Mouse (Mus musculus): Measurements from ENCODE around the gene Ttll1.
"Not testable (repeated sequence)": the region's sequence is repeated elsewhere in the genome, so short reads cannot be mapped to it uniquely, and the experiment has no call there.

Ttll1 gene

GRCm38 (mm10) chr15:83523638-83524332, 13.1 kb upstream of the Ttll1 start:
- DNase-seq (ENCODE audit: low read depth) = no peak

DNA sequence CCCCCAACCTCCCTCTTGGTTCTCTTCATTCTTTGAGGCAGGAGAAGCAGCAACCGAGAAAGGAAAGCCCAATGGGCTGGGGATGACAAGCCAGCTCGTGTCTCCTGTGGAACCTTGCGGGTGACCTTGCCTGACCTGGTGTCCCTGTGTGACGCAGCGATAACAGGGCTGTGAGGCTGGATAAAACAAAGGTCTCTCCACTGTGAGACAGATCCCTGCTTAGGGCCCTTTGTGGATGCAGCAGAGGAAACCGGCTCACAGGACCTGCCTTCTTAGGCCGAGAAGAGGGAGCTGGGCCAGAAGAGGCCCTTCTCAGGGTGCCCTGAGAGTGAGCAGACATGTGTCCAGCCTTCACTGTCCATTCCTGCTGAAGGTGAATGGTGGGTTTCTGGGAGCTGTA, 12.5 kb upstream of the Ttll1 start:
- no peak for DNase-seq (ENCODE audit: low read depth)

GRCm38 (mm10) chr15:83520861-83521382, 10.2 kb upstream of the Ttll1 start:
- DNase-seq (ENCODE audit: low read depth) = no peak

DNA sequence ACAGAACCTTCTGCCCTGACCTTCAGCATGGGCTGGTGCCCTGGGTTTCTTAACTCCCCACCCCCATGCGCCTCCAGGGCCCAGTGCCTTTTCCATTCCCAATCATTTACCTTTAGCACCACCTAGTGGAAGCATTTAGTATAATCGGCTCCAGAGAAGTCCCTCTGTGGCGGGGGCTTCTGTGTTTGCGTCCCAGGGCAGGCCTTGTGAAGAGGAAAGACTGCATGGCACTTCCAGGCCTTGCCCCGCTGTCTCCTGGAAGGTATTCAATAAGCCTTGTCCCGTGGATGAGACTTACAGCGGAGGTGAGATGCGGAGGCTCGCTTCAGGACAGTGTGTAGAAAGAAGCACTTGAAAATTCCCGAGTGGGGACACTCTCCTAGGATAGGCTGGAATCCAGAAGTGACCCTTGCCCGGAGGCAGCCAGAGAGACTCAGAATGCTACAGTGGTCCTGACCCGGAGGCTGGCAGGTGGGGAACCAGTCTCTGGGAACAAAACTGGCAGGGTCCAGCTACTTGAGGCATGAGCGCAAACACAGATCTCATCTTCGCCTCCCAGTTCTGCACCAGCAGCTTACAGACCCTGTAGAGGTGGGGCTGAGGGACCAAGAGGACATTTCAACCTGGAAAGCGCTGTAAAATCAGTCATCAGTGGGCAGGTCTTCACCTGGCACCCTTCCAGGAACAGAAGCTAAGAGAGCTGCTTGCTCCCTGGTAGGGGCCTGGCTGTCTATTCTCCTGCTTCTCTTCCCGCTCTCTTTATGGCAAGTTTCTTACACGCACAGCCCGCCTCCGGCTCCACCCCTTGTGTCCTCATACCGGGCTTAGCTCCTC, 7.7 kb upstream of the Ttll1 start:
- peak; percentile 61 for DNase-seq (ENCODE audit: low read depth)

DNA sequence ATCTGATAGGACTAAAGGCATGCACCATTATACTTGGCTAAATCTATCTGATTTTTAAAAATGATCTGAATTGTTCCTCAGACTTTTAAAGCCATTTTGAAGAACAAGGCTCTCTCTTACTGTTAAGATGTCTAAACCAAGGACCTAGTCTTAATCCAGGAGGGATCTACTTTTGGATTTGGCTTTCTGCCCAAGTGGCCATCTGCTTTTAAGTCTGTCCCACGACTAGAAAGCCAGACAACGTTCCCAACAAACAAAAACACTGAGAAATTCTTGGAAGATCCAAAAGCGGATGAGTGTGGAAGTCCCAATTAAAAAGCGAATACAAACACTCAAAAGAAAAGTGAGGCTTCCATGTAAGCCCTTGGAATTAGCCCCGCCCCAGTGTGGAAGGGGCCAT, 4.3 kb upstream of the Ttll1 start:
- DNase-seq (ENCODE audit: low read depth) = no peak

GRCm38 (mm10) chr15:83512489-83513281, 2.0 kb upstream of the Ttll1 start:
- DNase-seq (ENCODE audit: low read depth) = no peak

DNA sequence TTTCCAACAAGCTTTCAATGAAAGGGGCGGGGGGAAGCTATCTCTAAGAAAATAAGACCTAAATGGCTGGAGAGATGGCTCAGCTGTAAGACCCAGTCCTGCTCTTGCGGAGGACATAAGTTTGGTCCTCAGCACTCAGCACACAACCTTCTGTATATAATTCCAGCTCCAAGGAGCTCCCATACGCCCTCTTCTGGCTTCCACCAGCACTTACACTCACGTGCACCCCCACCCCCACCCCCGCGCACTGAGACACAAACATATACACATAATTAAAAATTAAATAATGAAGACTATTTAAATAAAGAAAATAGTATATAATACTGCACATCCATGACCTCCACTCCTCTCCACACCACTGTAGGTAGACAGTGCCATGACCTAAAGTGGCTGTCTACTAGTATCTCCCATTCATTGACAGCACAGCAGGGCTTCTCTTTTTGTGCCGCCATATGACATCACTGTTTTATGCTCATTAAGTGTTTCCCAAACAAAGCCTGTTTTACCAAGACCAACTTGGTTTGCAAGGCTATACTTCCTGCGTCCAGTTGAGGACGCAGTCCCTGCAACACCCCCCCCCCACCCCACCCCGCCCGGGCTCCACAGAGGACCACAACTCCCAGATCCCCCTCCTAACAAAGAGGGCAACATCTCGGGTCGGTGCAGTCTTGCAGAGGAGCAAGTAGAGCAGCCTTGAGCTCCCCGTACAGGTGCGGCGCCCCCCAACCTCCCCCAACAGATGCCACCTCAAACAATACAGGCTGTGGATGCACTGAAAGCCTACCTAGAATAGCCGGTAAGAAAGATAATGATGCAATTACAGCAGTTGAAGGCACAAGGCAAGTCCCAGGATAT, 516 bp downstream of the Ttll1 start:
- no peak for DNase-seq (ENCODE audit: low read depth)

GRCm38 (mm10) chr15:83501483-83501882, 9.2 kb downstream of the Ttll1 start:
- DNase-seq (ENCODE audit: low read depth) = not testable (repeated sequence)

DNA sequence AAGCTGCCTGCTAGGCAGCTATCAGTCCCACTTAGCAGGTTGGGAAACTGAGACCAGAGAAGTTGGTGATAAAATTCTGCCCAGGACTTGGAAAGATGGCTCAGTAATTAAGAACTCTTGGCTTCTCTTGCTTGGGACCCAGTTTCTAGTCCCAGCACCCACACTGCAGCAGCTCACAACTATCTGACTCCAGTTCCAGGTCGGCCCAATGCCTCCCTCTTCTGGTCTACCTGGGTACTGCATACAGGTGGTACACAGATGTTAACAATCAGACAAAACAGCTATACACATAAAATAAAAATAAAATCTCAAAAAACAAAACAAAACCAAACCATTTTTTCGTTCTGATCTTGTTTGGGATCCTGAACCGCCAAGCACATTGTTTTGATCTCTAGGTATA, 10.3 kb downstream of the Ttll1 start:
- no peak for DNase-seq (ENCODE audit: low read depth)

GRCm38 (mm10) chr15:83499211-83499755, 11.4 kb downstream of the Ttll1 start:
- DNase-seq (ENCODE audit: low read depth) = no peak

- DNase-seq (ENCODE audit: low read depth) = no peak
Observed at GRCm38 (mm10) chr15:83497299-83497698, 13.4 kb downstream of the Ttll1 start.

DNA sequence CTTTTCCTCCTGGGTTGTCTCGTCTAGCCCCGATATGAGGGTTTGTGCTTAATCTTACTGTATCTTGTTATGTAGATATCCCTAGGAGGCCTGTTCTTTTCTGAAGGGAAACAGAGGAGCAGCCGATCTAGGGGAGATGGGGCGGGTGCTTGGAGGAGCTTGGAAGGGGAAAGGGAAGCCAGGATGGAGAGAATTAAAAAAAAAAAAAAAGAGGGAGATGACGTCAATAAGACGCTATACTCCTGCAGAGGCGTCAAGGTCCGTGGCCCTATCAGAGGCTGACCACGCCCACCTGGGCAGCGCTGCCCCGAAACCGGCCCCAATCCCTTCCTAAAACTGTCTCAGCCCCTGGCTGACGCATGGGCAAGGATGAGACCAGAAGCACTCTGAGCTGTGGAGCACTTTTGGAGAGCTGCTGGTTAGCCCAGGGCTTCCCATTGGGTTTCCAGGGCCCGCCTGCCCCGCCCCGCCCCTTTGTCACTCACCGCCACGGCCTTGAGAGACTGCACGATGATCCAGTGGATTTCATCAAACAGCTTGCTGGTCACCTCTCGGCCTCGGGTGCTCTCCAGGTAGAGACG, 14.8 kb downstream of the Ttll1 start:
- DNase-seq (ENCODE audit: low read depth) = no peak

DNA sequence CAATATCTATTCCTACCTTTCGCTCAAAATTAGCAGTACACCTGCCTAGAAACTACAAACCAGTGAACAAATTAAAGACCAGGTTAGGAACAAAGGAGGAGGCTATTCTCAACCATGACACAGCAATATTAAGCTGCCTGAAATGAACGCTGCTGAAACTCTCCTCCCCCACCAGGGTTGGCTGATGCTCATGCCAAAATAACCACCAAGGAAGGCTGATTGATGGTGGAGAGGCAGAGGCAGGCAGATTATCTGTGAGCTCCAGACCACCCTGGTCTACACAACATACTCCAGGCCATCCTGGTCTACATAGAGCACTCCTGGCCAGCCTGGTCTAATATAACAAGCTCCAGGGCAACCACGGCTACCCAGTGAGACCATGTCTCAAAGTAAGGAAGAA, 15.5 kb downstream of the Ttll1 start:
- DNase-seq (ENCODE audit: low read depth) = no peak

DNA sequence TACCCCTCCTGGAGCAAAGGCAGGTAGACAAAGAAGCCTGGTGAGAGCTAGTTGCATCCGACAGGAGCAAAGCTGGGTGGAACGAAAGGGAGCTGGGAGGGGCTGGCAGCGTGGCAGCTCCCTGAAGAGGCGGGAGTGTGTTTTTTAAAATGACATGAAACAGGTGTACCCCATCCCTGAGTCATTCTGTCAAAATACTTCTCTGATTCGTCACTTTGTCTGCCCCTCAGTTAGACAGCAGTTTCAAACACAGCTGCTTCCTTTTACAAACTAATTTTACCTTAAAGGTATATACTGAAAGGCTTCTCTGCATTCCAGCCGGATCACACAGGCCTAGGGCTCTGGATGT, 16.1 kb downstream of the Ttll1 start:
- DNase-seq (ENCODE audit: low read depth) = no peak

DNA sequence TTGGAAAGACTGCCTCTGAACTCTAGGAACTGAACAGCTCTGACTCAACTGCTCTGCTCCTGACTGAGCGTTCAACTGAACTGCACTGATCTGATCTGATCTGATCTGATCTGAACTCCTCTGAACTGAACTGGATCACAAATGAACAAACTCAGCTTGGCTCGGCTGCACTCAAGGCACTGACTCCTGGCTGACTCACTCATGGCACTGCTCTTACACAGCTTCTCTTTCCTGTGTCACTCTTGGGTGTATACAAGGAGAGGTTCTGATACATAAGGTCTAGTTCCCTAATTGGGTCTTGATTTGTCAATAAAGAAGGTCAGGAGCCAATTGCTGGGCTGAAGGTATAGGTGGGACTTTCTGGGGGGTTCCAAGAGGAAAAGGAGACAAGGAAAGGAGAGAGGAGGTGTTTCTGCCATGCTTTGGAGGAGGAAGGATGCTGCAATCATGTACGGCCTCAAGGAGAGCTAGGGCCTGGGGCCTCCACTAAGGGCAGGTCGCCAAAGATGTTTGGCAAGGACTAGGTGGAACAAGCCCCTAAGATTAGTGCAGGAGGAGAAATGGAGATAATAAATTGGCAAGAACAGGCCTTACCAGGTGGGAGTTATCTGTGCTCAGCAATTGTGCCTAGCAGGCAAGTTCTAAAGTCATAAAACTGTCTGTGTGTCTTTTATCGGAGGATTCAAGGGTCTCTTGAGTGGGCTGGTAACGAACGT, 16.7 kb downstream of the Ttll1 start:
- no peak for DNase-seq (ENCODE audit: low read depth)

DNA sequence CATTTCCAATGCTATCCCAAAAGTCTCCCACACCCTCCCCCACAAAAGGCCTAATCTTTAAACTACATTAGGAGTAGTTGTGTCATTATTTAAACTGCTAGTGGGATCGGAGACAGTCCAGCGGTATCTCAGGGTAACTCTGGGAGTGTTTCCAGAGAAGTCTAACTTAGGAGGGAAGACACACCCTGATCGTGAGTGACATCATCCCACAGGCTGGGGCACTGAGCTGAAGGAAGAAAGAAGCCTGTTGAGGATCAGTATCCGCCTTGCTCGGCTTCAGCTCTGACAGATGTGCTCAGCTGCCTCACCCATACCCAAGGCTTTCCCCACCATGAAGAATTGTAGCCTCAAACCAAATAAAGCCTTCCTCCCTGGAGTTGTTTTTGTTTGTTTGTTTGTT, 18.8 kb downstream of the Ttll1 start:
- no peak for DNase-seq (ENCODE audit: low read depth)

- DNase-seq (ENCODE audit: low read depth) = no peak
Observed at GRCm38 (mm10) chr15:83489471-83489870, 21.2 kb downstream of the Ttll1 start.

- no peak for DNase-seq (ENCODE audit: low read depth)
Observed at GRCm38 (mm10) chr15:83487477-83488115, 23.1 kb downstream of the Ttll1 start.

GRCm38 (mm10) chr15:83484311-83484710, 26.4 kb downstream of the Ttll1 start:
- DNase-seq (ENCODE audit: low read depth) = no peak

DNA sequence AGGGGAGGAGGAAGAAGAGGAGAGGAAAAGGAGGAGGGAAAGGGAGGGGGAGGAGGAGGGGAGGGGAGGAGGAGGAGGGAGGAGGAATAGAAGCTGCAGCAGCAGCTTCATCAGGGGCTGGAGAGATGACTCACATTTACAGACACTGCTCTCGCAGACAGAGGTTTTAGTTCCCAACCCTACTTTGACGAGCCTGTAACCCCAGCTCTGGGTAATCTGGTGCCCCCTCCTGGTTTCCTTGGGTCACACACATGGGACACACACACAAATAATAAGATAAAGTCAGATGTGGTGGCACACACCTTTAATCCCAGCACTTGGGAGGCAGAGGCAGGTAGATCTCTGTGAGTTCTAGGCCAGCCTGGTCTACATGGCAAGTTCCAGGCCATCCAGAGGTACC, 27.2 kb downstream of the Ttll1 start:
- DNase-seq (ENCODE audit: low read depth) = peak; percentile 57
